Mouse (Mus musculus) liver, embryonic 14.5 days (tissue): Measurements from ENCODE around the gene Mrps35.

ENCODE experiments used
- CTCF ChIP-seq: IDR thresholded peaks from 2 replicates; pipeline ENCODE4 v1.5.1; 2016; ENCODE audit warnings: antibody characterized with exemption, low read depth, control low read depth
- EP300 ChIP-seq: IDR thresholded peaks from 2 replicates; pipeline ENCODE4 v1.6.1; 2016; ENCODE audit warnings: antibody characterized with exemption, low read depth

- TF ChIP-seq EP300 = no peak
- no peak for TF ChIP-seq CTCF
Observed at GRCm38 (mm10) chr6:147062694-147063093, 20.1 kb downstream of the Mrps35 start.
